Mouse (Mus musculus) thymus, adult 2 months (tissue): ENCODE measurements around the gene Olfr183. TPM values are rescaled to one million over a fixed set of nuclear protein-coding genes. Genes with fewer than 3 reads are reported as not detected.
"Not testable (repeated sequence)": the region's sequence is repeated elsewhere in the genome, so short reads cannot be mapped to it uniquely, and the experiment has no call there.

Experiments
- DNase-seq: peaks from one replicate; pipeline ENCODE4 v3.0.0; 2021
- H3K27ac ChIP-seq: fragments of 200-500 bp; 2 replicates; pipeline ENCODE4 v1.5.1; 2012; ENCODE audit warnings: low read length, control low read depth; ENCODE audit not compliant: control insufficient read depth, insufficient read depth
- H3K27me3 ChIP-seq: fragments of 200-500 bp; 2 replicates; pipeline ENCODE4 v1.6.1; 2012; ENCODE audit warnings: mild to moderate bottlenecking, low read length, moderate library complexity, mixed read lengths; ENCODE audit not compliant: control insufficient read depth, insufficient read depth
- H3K36me3 ChIP-seq: fragments of 200-500 bp; 2 replicates; pipeline ENCODE4 v1.6.1; 2012; ENCODE audit warnings: mild to moderate bottlenecking, low read length, moderate library complexity; ENCODE audit not compliant: control insufficient read depth, insufficient read depth
- H3K4me1 ChIP-seq: fragments of 200-500 bp; replicated peaks from 2 replicates; pipeline ENCODE4 v1.6.1; 2012; ENCODE audit warnings: low read length; ENCODE audit not compliant: control insufficient read depth, insufficient read depth
- H3K4me3 ChIP-seq: fragments of 200-500 bp; 2 replicates; pipeline ENCODE4 v1.5.1; 2012; ENCODE audit warnings: mild to moderate bottlenecking, low read length, control low read depth, moderate library complexity; ENCODE audit not compliant: control insufficient read depth, insufficient read depth
- CTCF ChIP-seq: fragments of 200-500 bp; IDR thresholded peaks from 2 replicates; pipeline ENCODE4 v1.5.1; 2012; ENCODE audit warnings: mild to moderate bottlenecking, control low read depth, low read length, moderate library complexity, borderline replicate concordance; ENCODE audit not compliant: control insufficient read depth, poor library complexity, insufficient read depth; ENCODE audit errors: extremely low read depth
- POLR2A ChIP-seq: fragments of 200-500 bp; IDR thresholded peaks from 2 replicates; pipeline ENCODE4 v1.6.1; 2012; ENCODE audit warnings: mild to moderate bottlenecking, low read length, control low read depth, moderate library complexity; ENCODE audit not compliant: control insufficient read depth, poor library complexity, insufficient read depth; ENCODE audit errors: extremely low read depth
- WGBS: fragments of 180-500 bp; shearing (Covaris S2); methylation state at CpG from one replicate; pipeline ENCODE4 v1.1.7; 2018; 5-methylcytosine and 5-hydroxymethylcytosine counted together
- polyA plus RNA-seq: library from polyadenylated mRNA; depleted of rRNA; stranded (reverse); fragments of >200 nt; gene quantifications from 2 replicates; pipeline ENCODE4 v1.2.3, GENCODE M21; 2012; rRNA removed

Olfr183 gene
- polyA plus RNA-seq, 1 experiment, result not detected

DNA sequence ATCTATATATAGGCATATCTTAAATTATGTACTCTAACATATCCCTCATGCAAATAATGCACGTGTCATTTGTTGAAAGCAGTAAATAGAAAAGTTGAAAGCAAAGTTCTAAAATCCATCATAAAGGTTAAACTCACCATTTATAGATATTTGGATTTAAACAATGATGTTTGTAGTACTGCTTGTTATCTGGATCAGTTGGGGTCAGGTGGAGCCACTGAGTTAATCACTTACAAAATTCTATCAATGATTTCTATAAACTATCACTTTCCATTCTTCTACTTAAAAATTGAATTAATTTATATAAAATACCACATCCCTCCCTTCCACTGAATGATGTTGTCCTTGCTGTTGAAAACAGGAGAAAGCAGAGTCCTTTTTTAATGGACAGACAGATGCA lies 53.7 kb downstream of the Olfr183 start:
- H3K27ac ChIP-seq, result no peak overlapping the region
- TF ChIP-seq POLR2A (no peak), CTCF (no peak)
- WGBS, result 91% methylated on average over 1 of the region's 1 CpGs

DNA sequence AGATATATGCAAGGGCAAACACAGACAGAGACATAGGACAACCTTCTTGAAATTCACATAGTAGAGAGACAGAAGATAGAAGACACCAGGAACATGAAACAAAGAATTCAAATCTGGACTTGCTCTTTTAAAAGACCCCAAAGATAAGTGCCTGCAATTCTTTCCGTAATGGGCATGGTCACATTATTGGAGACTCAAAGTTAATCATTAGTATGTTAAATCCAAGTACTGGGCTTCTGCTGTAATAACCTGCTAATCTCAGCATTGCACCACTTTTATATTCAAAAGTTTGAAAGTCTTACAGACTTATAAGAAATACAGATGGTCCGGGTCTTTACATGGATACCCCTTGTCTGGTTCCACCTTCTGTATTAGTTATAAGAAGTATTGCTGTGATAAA lies 54.1 kb downstream of the Olfr183 start:
- not testable (repeated sequence) for H3K27ac ChIP-seq, H3K27me3 ChIP-seq, H3K36me3 ChIP-seq, DNase-seq, H3K4me1 ChIP-seq, H3K4me3 ChIP-seq
- 93% methylated on average over 2 of the region's 2 CpGs for WGBS

More for the DNA sequence above, 53.7 kb downstream of the Olfr183 start:
- no peaks in the 10 kb centered on the region for H3K4me1 ChIP-seq
- H3K27me3 ChIP-seq, result no peaks in the 10 kb centered on the region
- no peak overlapping the region for H3K4me3 ChIP-seq
- H3K36me3 ChIP-seq, result no peaks in the 10 kb centered on the region
- DNase-seq, result no peak

Other genes starting within 250 kb of the Olfr183 start
- gene Olfr172, start 232.2 kb upstream of the Olfr183 start, polyA plus RNA-seq, result not detected in 2 replicates
- gene Olfr173, start 195.1 kb upstream of the Olfr183 start, polyA plus RNA-seq, result not detected in 2 replicates
- 0.18 and 0.19 TPM in 2 replicates for gene Olfr175-ps1, start 168.6 kb upstream of the Olfr183 start, polyA plus RNA-seq
- gene Olfr177, start 120.6 kb upstream of the Olfr183 start, polyA plus RNA-seq, result not detected in 2 replicates
- not detected in 2 replicates for gene Olfr178, start 103.3 kb upstream of the Olfr183 start, polyA plus RNA-seq
- gene Olfr181, start 66.6 kb upstream of the Olfr183 start, polyA plus RNA-seq, result not detected in 2 replicates
- not detected in 2 replicates for gene Olfr180, start 66.0 kb upstream of the Olfr183 start, polyA plus RNA-seq
- not detected in 2 replicates for gene Olfr186, start 34.9 kb downstream of the Olfr183 start, polyA plus RNA-seq
- gene Olfr187, start 44.4 kb downstream of the Olfr183 start, polyA plus RNA-seq, result not detected in 2 replicates
- gene Olfr190, start 82.6 kb downstream of the Olfr183 start, polyA plus RNA-seq, result not detected in 2 replicates
- not detected in 2 replicates for gene Olfr191, start 94.5 kb downstream of the Olfr183 start, polyA plus RNA-seq
- not detected in 2 replicates for gene Olfr193, start 116.5 kb downstream of the Olfr183 start, polyA plus RNA-seq
- gene Olfr194, start 125.7 kb downstream of the Olfr183 start, polyA plus RNA-seq, result not detected in 2 replicates
- not detected in 2 replicates for gene Olfr195, start 151.7 kb downstream of the Olfr183 start, polyA plus RNA-seq
- not detected in 2 replicates for gene Olfr196, start 175.1 kb downstream of the Olfr183 start, polyA plus RNA-seq
- not detected in 2 replicates for gene Olfr198, start 208.2 kb downstream of the Olfr183 start, polyA plus RNA-seq
- not detected in 2 replicates for gene Olfr199, start 224.4 kb downstream of the Olfr183 start, polyA plus RNA-seq